Mouse (Mus musculus): Measurements from ENCODE around the gene Spocd1.
A peak's percentile ranks its signal among the peaks of the same experiment; 100 is the strongest.

Spocd1 gene

DNA sequence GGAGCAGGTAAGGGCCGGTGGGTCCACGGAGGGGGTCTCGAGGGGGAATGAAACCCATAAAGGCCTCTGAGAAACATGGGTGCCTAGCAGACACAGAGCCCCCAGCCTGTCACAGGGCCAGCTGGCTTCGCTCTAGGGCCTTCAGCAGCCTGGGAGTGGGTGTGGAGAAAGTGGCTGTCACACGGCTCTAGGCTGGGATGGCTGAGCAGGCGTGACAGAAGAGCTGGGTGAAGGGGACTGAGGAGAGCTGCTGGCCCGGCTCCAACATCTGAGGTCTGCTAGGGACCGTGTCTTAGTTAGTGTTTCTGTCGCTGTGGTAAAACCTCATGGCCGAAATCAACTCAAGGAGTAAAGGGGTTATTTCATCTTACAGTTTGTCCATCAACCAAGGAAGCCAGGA is 73.1 kb downstream of the Spocd1 start:
- peak; percentile 21; the same call in 1 of the 2 replicates for ATAC-seq (ENCODE audit: low TSS enrichment)

DNA sequence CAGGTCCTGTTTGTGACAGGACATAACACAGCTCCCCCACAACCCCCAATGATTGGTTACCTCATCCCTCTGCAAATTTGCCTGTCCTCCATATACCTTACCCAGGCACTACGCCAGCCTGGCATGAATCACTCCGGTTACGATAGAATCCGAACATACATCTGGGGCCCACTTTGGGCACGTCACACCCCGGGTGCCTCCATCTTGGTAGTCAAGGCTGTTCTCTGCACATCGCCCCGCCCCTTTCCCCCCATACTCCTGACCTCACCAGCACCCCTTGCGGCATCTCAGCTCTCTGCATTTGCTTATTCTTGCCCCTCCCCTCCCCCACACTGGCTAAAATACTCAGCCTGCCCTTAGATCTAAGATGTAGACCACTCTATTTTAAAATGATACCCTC is 76.5 kb downstream of the Spocd1 start:
- no peak for ATAC-seq (ENCODE audit: low TSS enrichment)

DNA sequence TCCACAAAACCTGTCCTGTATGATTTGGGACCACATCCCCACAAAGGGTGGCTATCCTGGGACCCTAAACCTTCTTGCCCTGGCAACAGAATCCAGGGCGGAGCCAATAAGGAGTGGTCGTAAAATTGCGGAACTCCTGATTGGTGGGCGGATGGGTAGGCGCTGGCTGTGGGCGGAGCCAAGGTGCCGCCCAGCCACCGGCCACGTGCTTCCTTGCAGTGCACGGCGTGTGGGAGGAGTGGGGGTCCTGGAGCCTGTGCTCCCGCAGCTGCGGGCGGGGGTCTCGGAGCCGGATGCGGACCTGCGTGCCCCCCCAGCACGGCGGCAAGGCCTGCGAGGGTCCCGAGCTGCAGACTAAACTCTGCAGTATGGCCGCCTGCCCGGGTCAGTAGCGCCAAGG is 77.5 kb downstream of the Spocd1 start:
- no peak for ATAC-seq (ENCODE audit: low TSS enrichment)
